Mouse (Mus musculus) frontal cortex, postnatal 14 days (tissue): ENCODE data around the gene Unc13b.

ENCODE experiments used
- DNase-seq, 2 experiments: peaks; one replicate each; pipeline ENCODE4 v3.0.0; 2022; ENCODE audit warnings: low spot score in 2 of 2

Gene Unc13b

GRCm38 (mm10) chr4:43058753-43059654 lies at the start of gene Unc13b:
TSS of gene Unc13b (plus strand) at chr4:43058953.
- peak; percentile 79 to 87 for DNase-seq

GRCm38 (mm10) chr4:43010161-43011038 lies 48.4 kb upstream of the Unc13b start, which contains the start of gene Fancg:
TSS of gene Fancg (minus strand) at chr4:43010506.
- DNase-seq: peak; percentile 68 to 82

- no peak for DNase-seq
Measured at GRCm38 (mm10) chr4:43012091-43012490, 46.7 kb upstream of the Unc13b start.

- no peak for DNase-seq
Measured at GRCm38 (mm10) chr4:43018156-43018555, 40.6 kb upstream of the Unc13b start.

- no peak for DNase-seq
Measured at GRCm38 (mm10) chr4:43019176-43019575, 39.6 kb upstream of the Unc13b start.

- no peak for DNase-seq
Measured at GRCm38 (mm10) chr4:43019641-43020465, 38.9 kb upstream of the Unc13b start.

GRCm38 (mm10) chr4:43020876-43021275 lies 37.9 kb upstream of the Unc13b start:
- DNase-seq: no peak

GRCm38 (mm10) chr4:43021341-43021740 lies 37.4 kb upstream of the Unc13b start:
- DNase-seq: no peak

GRCm38 (mm10) chr4:43024673-43025072 lies 34.1 kb upstream of the Unc13b start:
- no peak for DNase-seq

- DNase-seq: peak; percentile 91 to 94
Measured at GRCm38 (mm10) chr4:43025084-43025960, 33.4 kb upstream of the Unc13b start, which contains the start of gene Pigo. TSS of gene Pigo (minus strand) at chr4:43025819.

- DNase-seq: no peak
Measured at GRCm38 (mm10) chr4:43029121-43029520, 29.6 kb upstream of the Unc13b start.

GRCm38 (mm10) chr4:43029749-43030148 lies 29.0 kb upstream of the Unc13b start:
- DNase-seq: no peak

- DNase-seq: no peak
Measured at GRCm38 (mm10) chr4:43030352-43030751, 28.4 kb upstream of the Unc13b start.

- no peak for DNase-seq
Measured at GRCm38 (mm10) chr4:43030780-43031230, 27.9 kb upstream of the Unc13b start.

- peak; percentile 88 to 91 for DNase-seq
Measured at GRCm38 (mm10) chr4:43031237-43031995, 27.3 kb upstream of the Unc13b start, which contains the start of gene Stoml2. TSS of gene Stoml2 (minus strand) at chr4:43031710.

- DNase-seq: no peak
Measured at GRCm38 (mm10) chr4:43032501-43032900, 26.3 kb upstream of the Unc13b start.

GRCm38 (mm10) chr4:43033481-43033880 lies 25.3 kb upstream of the Unc13b start:
- DNase-seq: no peak

GRCm38 (mm10) chr4:43035851-43036250 lies 22.9 kb upstream of the Unc13b start:
- DNase-seq: no peak

- no peak for DNase-seq
Measured at GRCm38 (mm10) chr4:43036356-43036755, 22.4 kb upstream of the Unc13b start.
